Mouse (Mus musculus) ES-E14 (cell line): ENCODE measurements at regions not wholly inside any gene's neighbourhood (a gene's known extent, or its start where the extent isn't known, plus 50 kb on each side); places are given as distances from the start of the nearest gene placed in this dataset.

Experiments
- DNase-seq: peaks from one replicate; pipeline ENCODE4 v3.0.0-alpha.2; 2013; ENCODE audit warnings: low read depth, low spot score
- H3K27ac ChIP-seq: 2 replicates; pipeline ENCODE4 v1.5.1; 2012; ENCODE audit warnings: low read depth, mild to moderate bottlenecking, low read length, moderate library complexity, mixed read lengths; ENCODE audit not compliant: poor library complexity, insufficient read depth, severe bottlenecking
- H3K36me3 ChIP-seq: 2 replicates; pipeline ENCODE4 v1.6.1; 2012; ENCODE audit warnings: mild to moderate bottlenecking, low read length, moderate library complexity, mixed read lengths; ENCODE audit not compliant: control insufficient read depth, poor library complexity, insufficient read depth, severe bottlenecking
- H3K4me1 ChIP-seq, 2 experiments: fragments of 150-350 bp in 1 of 2; sonication (generic) in 1 of 2; 2 replicates each; pipeline ENCODE4 v1.6.1; 2012; ENCODE audit warnings: low read length in 2 of 2, mild to moderate bottlenecking in 1 of 2, mixed read lengths in 1 of 2; ENCODE audit not compliant: control insufficient read depth in 2 of 2, insufficient read depth in 2 of 2, poor library complexity in 1 of 2
- H3K4me3 ChIP-seq, 2 experiments: fragments of 150-350 bp in 1 of 2; sonication (generic) in 1 of 2; 2 replicates each; pipeline ENCODE4 v1.5.1; 2012; ENCODE audit warnings: low read length in 2 of 2, low read depth in 1 of 2, mild to moderate bottlenecking in 1 of 2, mixed read lengths in 1 of 2; ENCODE audit not compliant: insufficient read depth in 1 of 2, poor library complexity in 1 of 2, severe bottlenecking in 1 of 2
- H3K9ac ChIP-seq: 2 replicates; pipeline ENCODE4 v1.6.1; 2012; ENCODE audit warnings: low read depth, mild to moderate bottlenecking, low read length, mixed read lengths; ENCODE audit not compliant: poor library complexity, insufficient read depth, severe bottlenecking
- H3K9me3 ChIP-seq: fragments of 150-350 bp; sonication (generic); 2 replicates; pipeline ENCODE4 v1.6.1; 2012; ENCODE audit warnings: low read depth, mild to moderate bottlenecking, low read length; ENCODE audit not compliant: control insufficient read depth, insufficient read depth
- CHD2 ChIP-seq: IDR thresholded peaks from 2 replicates; pipeline ENCODE4 v1.6.1; 2014; ENCODE audit warnings: mild to moderate bottlenecking, low read depth, low read length, inconsistent platforms
- HCFC1 ChIP-seq: IDR thresholded peaks from 2 replicates; pipeline ENCODE4 v1.6.1; 2012; ENCODE audit warnings: low read length, inconsistent platforms, borderline replicate concordance; ENCODE audit not compliant: insufficient read depth
- MAFK ChIP-seq: IDR thresholded peaks from 2 replicates; pipeline ENCODE4 v1.6.1; 2014; ENCODE audit warnings: mild to moderate bottlenecking, low read depth, low read length, inconsistent platforms; ENCODE audit not compliant: insufficient read depth
- ZC3H11A ChIP-seq: IDR thresholded peaks from 2 replicates; pipeline ENCODE4 v1.6.1; 2012; ENCODE audit warnings: low read depth, mild to moderate bottlenecking, inconsistent platforms, low read length, borderline replicate concordance
- ZNF384 ChIP-seq: IDR thresholded peaks from 2 replicates; pipeline ENCODE4 v1.6.1; 2012; ENCODE audit warnings: low read depth, low read length, inconsistent platforms
- in situ Hi-C, 2 experiments: fragments of 600-800 bp; cut with MboI; formaldehyde crosslinking; loops; one replicate each; pipeline ENCODE4 v1.15.1; 2025; ENCODE audit warnings: low sequenced_read_pairs in 2 of 2, inconsistent platforms in 1 of 2; ENCODE audit not compliant: unreplicated experiment in 2 of 2

- Histone ChIP-seq H3K27ac (no peak overlapping the region), H3K36me3 (no peaks in the 10 kb centered on the region), H3K4me1 (no peaks in the 10 kb centered on the region), H3K9ac (no peak overlapping the region), H3K9me3 (no peaks in the 10 kb centered on the region), H3K4me3 (no peak overlapping the region)
- no peak for DNase-seq
- no peak for TF ChIP-seq ZC3H11A
- peak; percentile 76 for TF ChIP-seq MAFK
- in situ Hi-C loops: no loop called here
Measured at GRCm38 (mm10) chr7:83438538-83439393, 146.0 kb upstream of the Tmc3 start.

GRCm38 (mm10) chr7:83443596-83444278, 141.0 kb upstream of the Tmc3 start:
- TF ChIP-seq ZC3H11A (no peak), MAFK (no peak), CHD2 (no peak), ZNF384 (no peak)
- Histone ChIP-seq H3K9ac (no peak overlapping the region), H3K27ac (no peak overlapping the region), H3K4me3 (no peak overlapping the region), H3K4me1 (no peaks in the 10 kb centered on the region), H3K9me3 (no peaks in the 10 kb centered on the region), H3K36me3 (no peaks in the 10 kb centered on the region)
- no peak for DNase-seq
- in situ Hi-C loops: no loop called here

GRCm38 (mm10) chr7:83444279-83444615, 140.5 kb upstream of the Tmc3 start:
- Histone ChIP-seq H3K27ac (no peak overlapping the region), H3K4me3 (no peak overlapping the region), H3K9me3 (no peaks in the 10 kb centered on the region), H3K4me1 (no peaks in the 10 kb centered on the region), H3K36me3 (no peaks in the 10 kb centered on the region), H3K9ac (no peak overlapping the region)
- TF ChIP-seq CHD2 (no peak), ZC3H11A (no peak), ZNF384 (no peak), HCFC1 (no peak), MAFK (no peak)
- DNase-seq: no peak
- in situ Hi-C loops: no loop called here

DNA sequence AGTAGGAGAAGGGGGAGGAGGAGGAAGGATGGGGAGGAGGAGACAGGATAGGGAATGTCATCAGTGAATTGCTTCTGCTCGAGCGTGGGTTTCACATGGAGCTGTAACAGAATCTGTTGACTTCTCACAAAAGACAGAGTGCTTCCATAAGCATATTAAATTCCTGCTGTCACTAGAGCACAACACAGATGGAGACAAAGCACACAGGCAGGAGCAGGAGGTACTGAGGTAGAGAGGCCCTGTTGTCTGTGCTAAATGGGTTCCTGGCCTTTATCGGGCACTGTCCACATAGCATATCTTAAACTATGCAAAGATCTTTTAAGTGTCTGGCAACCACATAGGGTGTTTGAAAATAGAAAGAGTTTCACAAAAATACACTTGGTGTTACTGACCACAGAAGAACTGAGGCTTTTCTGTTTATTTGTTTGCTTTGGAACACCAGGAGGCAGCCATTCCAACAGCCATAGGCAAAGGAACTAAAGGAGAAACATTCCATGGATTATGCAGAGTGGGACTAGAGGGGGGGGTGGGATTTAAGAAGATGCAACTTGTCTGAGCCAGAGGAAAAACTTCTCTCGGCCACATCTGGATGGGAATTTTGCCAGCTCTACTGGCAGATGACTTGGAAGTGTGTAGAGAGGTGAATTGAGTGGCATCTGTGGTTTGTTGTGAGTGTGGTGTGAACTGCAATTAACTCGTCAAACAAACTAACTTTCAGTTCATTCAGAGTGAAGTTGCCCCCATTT, 139.4 kb upstream of the Tmc3 start:
- Histone ChIP-seq H3K4me3 (no peak overlapping the region), H3K9me3 (no peaks in the 10 kb centered on the region), H3K36me3 (no peaks in the 10 kb centered on the region), H3K27ac (no peak overlapping the region), H3K9ac (no peak overlapping the region), H3K4me1 (no peaks in the 10 kb centered on the region)
- in situ Hi-C loops: no loop called here
- TF ChIP-seq MAFK: no peak
- no peak for TF ChIP-seq ZC3H11A
- no peak for TF ChIP-seq ZNF384
- TF ChIP-seq CHD2: no peak
- TF ChIP-seq HCFC1: no peak
- DNase-seq: no peak
